ENCODE assay signal across 10 mouse cellular contexts in the genomic region with DNA sequence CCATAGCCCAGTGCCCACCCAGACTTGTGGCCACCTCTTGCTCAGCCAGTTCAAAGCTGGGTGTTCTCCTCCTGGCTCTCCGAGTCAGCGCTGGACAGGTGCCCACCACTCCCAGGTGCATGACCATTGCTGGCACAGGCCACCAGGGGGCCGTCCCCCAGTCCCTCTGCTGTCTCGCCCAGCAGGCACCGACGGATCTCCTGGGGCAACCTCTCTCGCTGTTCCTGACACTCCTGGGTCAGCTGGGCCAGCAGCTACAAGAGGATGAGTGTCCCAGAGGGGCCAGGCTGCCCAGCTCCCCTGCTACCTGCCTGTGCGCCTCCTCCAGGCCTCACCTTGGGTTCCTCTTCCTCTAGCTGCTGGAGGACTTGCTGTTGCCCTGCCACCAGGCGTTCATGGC. TPM values are rescaled to one million over a fixed set of nuclear protein-coding genes. Genes with fewer than 3 reads are reported as not detected.
DNase-seq lines count a peak whose midpoint lies in the region; ATAC-seq and TF ChIP-seq lines count a peak whose summit lies in the region.
"Had no signal": no experiment of that assay in that cellular context is flagged by ENCODE, and none has a peak within 500 bp of the region (broad histone marks: within the 10 kb centered on the region; RNA-seq: fewer than 3 reads in every experiment).

No protein-coding gene starts in this region.

- no peaks in the 10 kb centered on the region for H3K36me3 ChIP-seq in liver, adult 2 months (ENCODE audit: control insufficient read depth, insufficient read depth, low read length)
- peaks cover 20% of the 10 kb centered on the region for H3K36me3 ChIP-seq in liver, embryonic 11.5 days (ENCODE audit: control insufficient read depth, insufficient read depth, low read length)
- H3K36me3 ChIP-seq in small intestine, adult 2 months (ENCODE audit: control insufficient read depth, insufficient read depth, low read length): peaks cover 67% of the 10 kb centered on the region
- H3K36me3 ChIP-seq in midbrain, embryonic 10.5 days: peaks cover 49% of the 10 kb centered on the region

- TF ChIP-seq CTCF in liver, adult 2 months (IDR thresholded peaks at IDR 0.05; ENCODE audit: low read depth, low read length): peak; percentile 65
- TF ChIP-seq CTCF in small intestine, adult 2 months (IDR thresholded peaks at IDR 0.05; ENCODE audit: extremely low read depth, insufficient read length, insufficient replicate concordance, low read depth, low read length): peak; percentile 50; the same call in 1 of the 2 replicates

- no peak overlapping the region for H3K4me2 ChIP-seq in liver, embryonic 11.5 days
- H3K4me2 ChIP-seq: embryonic facial prominence, embryonic 12.5 days; liver, embryonic 13.5 days had no signal

- H3K9me3 ChIP-seq in liver, embryonic 11.5 days (ENCODE audit: control insufficient read depth, low read length): no peaks in the 10 kb centered on the region
- no peaks in the 10 kb centered on the region for H3K9me3 ChIP-seq in midbrain, embryonic 10.5 days (replicated peaks)
- H3K9me3 ChIP-seq: embryonic facial prominence, embryonic 12.5 days; liver, embryonic 13.5 days had no signal

- peak; percentile 60 for DNase-seq in cerebellum, adult 11 months
- DNase-seq in cerebellum, adult 8-10 months: no peak
- peak; percentile 57 for DNase-seq in liver, adult 2 months (ENCODE audit: extremely low read depth, low read depth, low spot score)
- no peak for DNase-seq in liver, embryonic 11.5 days (ENCODE audit: low spot score)
- DNase-seq in induced T-regulatory cell, adult 2 months (ENCODE audit: low read depth): peak; percentile 55
- DNase-seq in right cerebral cortex, postnatal 25 days: no peak
- no peak for DNase-seq in midbrain, embryonic 10.5 days (ENCODE audit: low spot score)
- DNase-seq: liver, embryonic 13.5 days had no signal

- peaks cover 11% of the 10 kb centered on the region for H3K4me1 ChIP-seq in liver, adult 2 months (ENCODE audit: control insufficient read depth, insufficient read depth, low read length)
- H3K4me1 ChIP-seq in liver, embryonic 11.5 days (replicated peaks; ENCODE audit: control insufficient read depth, insufficient read depth, low read length): peaks cover 27% of the 10 kb centered on the region
- H3K4me1 ChIP-seq in small intestine, adult 2 months (ENCODE audit: control insufficient read depth, insufficient read depth, insufficient read length, low read length): peaks cover 40% of the 10 kb centered on the region
- peaks cover 33% of the 10 kb centered on the region for H3K4me1 ChIP-seq in midbrain, embryonic 10.5 days

- no peak overlapping the region for H3K4me3 ChIP-seq in liver, adult 2 months (ENCODE audit: insufficient read depth, low read depth, low read length)
- H3K4me3 ChIP-seq in liver, embryonic 11.5 days (ENCODE audit: low read depth, low read length): no peak overlapping the region
- no peak overlapping the region for H3K4me3 ChIP-seq in small intestine, adult 2 months (ENCODE audit: low read depth, low read length)
- no peak overlapping the region for H3K4me3 ChIP-seq in midbrain, embryonic 10.5 days
- H3K4me3 ChIP-seq: embryonic facial prominence, embryonic 12.5 days; liver, embryonic 13.5 days had no signal

- H3K9ac ChIP-seq in liver, adult 2 months (ENCODE audit: low read depth, low read length): peak overlapping the region; percentile 46; the same call in 1 of the 2 replicates
- H3K9ac ChIP-seq in liver, embryonic 11.5 days (ENCODE audit: low read depth, low read length): no peak overlapping the region
- H3K9ac ChIP-seq: embryonic facial prominence, embryonic 12.5 days; liver, embryonic 13.5 days had no signal

- ATAC-seq in liver, embryonic 11.5 days (replicated peaks; ENCODE audit: low FRiP score): no peak

- no peak for TF ChIP-seq POLR2A in liver, adult 2 months (IDR thresholded peaks at IDR 0.05; ENCODE audit: extremely low read depth, insufficient read depth, low read length)
- TF ChIP-seq POLR2A in small intestine, adult 2 months (IDR thresholded peaks at IDR 0.05; ENCODE audit: low read depth, low read length): no peak

- WGBS in liver, adult 2 months: 21% methylated on average over 9 of the region's 9 CpGs
- 72% methylated on average over 9 of the region's 9 CpGs for WGBS in liver, embryonic 11.5 days
- 21% methylated on average over 9 of the region's 9 CpGs for WGBS in small intestine, adult 2 months
- WGBS in midbrain, embryonic 10.5 days: 62% methylated on average over 9 of the region's 9 CpGs

- H3K79me2 ChIP-seq in liver, adult 2 months (ENCODE audit: control insufficient read depth, insufficient read depth, low read length): no peaks in the 10 kb centered on the region

- no peak overlapping the region for H3K27ac ChIP-seq in liver, adult 2 months (replicated peaks; ENCODE audit: insufficient read depth, low read depth, low read length)
- no peak overlapping the region; the same call in 1 of the 2 replicates for H3K27ac ChIP-seq in liver, embryonic 11.5 days (ENCODE audit: low read depth, low read length)
- H3K27ac ChIP-seq in small intestine, adult 2 months (ENCODE audit: insufficient read depth, low read depth, low read length): peak overlapping the region; percentile 8; the same call in 1 of the 2 replicates
- no peak overlapping the region for H3K27ac ChIP-seq in midbrain, embryonic 10.5 days (replicated peaks)
- H3K27ac ChIP-seq: embryonic facial prominence, embryonic 12.5 days had no signal

- H3K27me3 ChIP-seq in liver, adult 2 months (ENCODE audit: control insufficient read depth, insufficient read depth, low read length): no peaks in the 10 kb centered on the region
- H3K27me3 ChIP-seq in liver, embryonic 11.5 days (replicated peaks; ENCODE audit: control insufficient read depth, insufficient read depth, low read length): no peaks in the 10 kb centered on the region
- no peaks in the 10 kb centered on the region for H3K27me3 ChIP-seq in small intestine, adult 2 months (ENCODE audit: control insufficient read depth, insufficient read depth, low read length)
- H3K27me3 ChIP-seq in midbrain, embryonic 10.5 days (ENCODE audit: low read depth, poor library complexity, severe bottlenecking): no peaks in the 10 kb centered on the region
- H3K27me3 ChIP-seq: embryonic facial prominence, embryonic 12.5 days; liver, embryonic 13.5 days had no signal

RNA-seq across cellular contexts. Expression of a gene that starts 11.8 kb away (rescaled TPM):
- total RNA-seq in liver, adult 2 months (2014; rRNA removed): 12.3 and 14.0 TPM in 2 replicates
- 52.6 and 61.1 TPM in 2 replicates for polyA plus RNA-seq in liver, adult 2 months (2012; rRNA removed)
- polyA plus RNA-seq in liver, embryonic 11.5 days (2014; fragmentation: Nextera tagmentation; extraction: Ambion mirVana): 18.2 and 18.9 TPM in 2 replicates
- polyA plus RNA-seq in small intestine, adult 2 months (2012; rRNA removed): 77.5 and 97.8 TPM in 2 replicates
- 29.5 and 33.9 TPM in 2 replicates for polyA plus RNA-seq in midbrain, embryonic 10.5 days (2016; fragmentation: Nextera tagmentation; extraction: Ambion mirVana)

RNA-seq across cellular contexts. Expression of a gene that starts 12.4 kb away (rescaled TPM):
- total RNA-seq in liver, adult 2 months (2014; rRNA removed): 26.2 and 28.1 TPM in 2 replicates
- 38.7 and 40.3 TPM in 2 replicates for polyA plus RNA-seq in liver, adult 2 months (2012; rRNA removed)
- 51.9 and 54.7 TPM in 2 replicates for polyA plus RNA-seq in liver, embryonic 11.5 days (2014; fragmentation: Nextera tagmentation; extraction: Ambion mirVana)
- 83.3 and 127 TPM in 2 replicates for polyA plus RNA-seq in small intestine, adult 2 months (2012; rRNA removed)
- polyA plus RNA-seq in midbrain, embryonic 10.5 days (2016; fragmentation: Nextera tagmentation; extraction: Ambion mirVana): 66.6 and 69.8 TPM in 2 replicates

RNA-seq across cellular contexts. Expression of a gene that starts 19.7 kb away (rescaled TPM):
- 0.07 TPM in 1 of 2 replicates, not detected in the other for total RNA-seq in liver, adult 2 months (2014; rRNA removed)
- 0.05 TPM in 1 of 2 replicates, not detected in the other for polyA plus RNA-seq in liver, adult 2 months (2012; rRNA removed)
- polyA plus RNA-seq in liver, embryonic 11.5 days (2014; fragmentation: Nextera tagmentation; extraction: Ambion mirVana): 0.18 and 0.38 TPM in 2 replicates
- not detected in 2 replicates for polyA plus RNA-seq in small intestine, adult 2 months (2012; rRNA removed)
- 0.11 TPM in 1 of 2 replicates, not detected in the other for polyA plus RNA-seq in midbrain, embryonic 10.5 days (2016; fragmentation: Nextera tagmentation; extraction: Ambion mirVana)
- polyA plus RNA-seq: liver, embryonic 13.5 days had no signal

RNA-seq across cellular contexts. Expression of a gene that starts 20.7 kb away (rescaled TPM):
- 14.0 and 24.0 TPM in 2 replicates for total RNA-seq in liver, adult 2 months (2014; rRNA removed)
- polyA plus RNA-seq in liver, adult 2 months (2012; rRNA removed): 34.5 and 38.2 TPM in 2 replicates
- polyA plus RNA-seq in liver, embryonic 11.5 days (2014; fragmentation: Nextera tagmentation; extraction: Ambion mirVana): 189 and 221 TPM in 2 replicates
- 44.2 and 100 TPM in 2 replicates for polyA plus RNA-seq in small intestine, adult 2 months (2012; rRNA removed)
- 90.8 and 116 TPM in 2 replicates for polyA plus RNA-seq in midbrain, embryonic 10.5 days (2016; fragmentation: Nextera tagmentation; extraction: Ambion mirVana)

RNA-seq across cellular contexts. Expression of a gene that starts 22.2 kb away (rescaled TPM):
- 5.9 and 9.6 TPM in 2 replicates for total RNA-seq in liver, adult 2 months (2014; rRNA removed)
- polyA plus RNA-seq in liver, adult 2 months (2012; rRNA removed): 15.7 and 27.6 TPM in 2 replicates
- 20.6 and 23.4 TPM in 2 replicates for polyA plus RNA-seq in liver, embryonic 11.5 days (2014; fragmentation: Nextera tagmentation; extraction: Ambion mirVana)
- 200 and 595 TPM in 2 replicates for polyA plus RNA-seq in small intestine, adult 2 months (2012; rRNA removed)
- polyA plus RNA-seq in midbrain, embryonic 10.5 days (2016; fragmentation: Nextera tagmentation; extraction: Ambion mirVana): 22.4 and 23.7 TPM in 2 replicates

Comparison
In these comparisons a context has a peak if more than half of its experiments do, and no peak if none do; other contexts are left out.
1. DNase-seq: peak in cerebellum, adult 11 months (single experiment), liver, adult 2 months (single experiment) and induced T-regulatory cell, adult 2 months (single experiment); none in cerebellum, adult 8-10 months (single experiment), liver, embryonic 11.5 days (single experiment), right cerebral cortex, postnatal 25 days (single experiment) and midbrain, embryonic 10.5 days (single experiment).